Mouse (Mus musculus) liver, adult 2 months (tissue): ENCODE data around the gene Runx2. TPM values are rescaled to one million over a fixed set of nuclear protein-coding genes. Genes with fewer than 3 reads are reported as not detected.

Experiments used
- DNase-seq: peaks from one replicate; pipeline ENCODE4 v3.0.0-alpha.2; 2011; ENCODE audit warnings: low read depth, low spot score; ENCODE audit errors: extremely low read depth
- H3K27ac ChIP-seq: fragments of 200-500 bp; replicated peaks from 2 replicates; pipeline ENCODE4 v1.5.1; 2012; ENCODE audit warnings: low read depth, mild to moderate bottlenecking, control low read depth, inconsistent platforms, low read length; ENCODE audit not compliant: insufficient read depth
- H3K27me3 ChIP-seq: fragments of 200-500 bp; 2 replicates; pipeline ENCODE4 v1.6.1; 2012; ENCODE audit warnings: mild to moderate bottlenecking, moderate library complexity, low read length, inconsistent platforms; ENCODE audit not compliant: control insufficient read depth, insufficient read depth
- H3K36me3 ChIP-seq: fragments of 200-500 bp; 2 replicates; pipeline ENCODE4 v1.6.1; 2012; ENCODE audit warnings: low read length, inconsistent platforms; ENCODE audit not compliant: control insufficient read depth, insufficient read depth
- H3K4me1 ChIP-seq: fragments of 200-500 bp; 2 replicates; pipeline ENCODE4 v1.6.1; 2011; ENCODE audit warnings: low read length; ENCODE audit not compliant: control insufficient read depth, insufficient read depth
- H3K4me3 ChIP-seq: fragments of 200-500 bp; 2 replicates; pipeline ENCODE4 v1.5.1; 2011; ENCODE audit warnings: low read depth, mild to moderate bottlenecking, control low read depth, low read length, moderate library complexity; ENCODE audit not compliant: insufficient read depth
- H3K79me2 ChIP-seq: fragments of 200-500 bp; 2 replicates; pipeline ENCODE4 v1.6.1; 2012; ENCODE audit warnings: inconsistent platforms, mild to moderate bottlenecking, low read length, moderate library complexity; ENCODE audit not compliant: control insufficient read depth, insufficient read depth
- H3K9ac ChIP-seq: fragments of 200-500 bp; 2 replicates; pipeline ENCODE4 v1.6.1; 2012; ENCODE audit warnings: low read depth, mild to moderate bottlenecking, control low read depth, inconsistent platforms, low read length
- CTCF ChIP-seq: fragments of 200-500 bp; IDR thresholded peaks from 2 replicates; pipeline ENCODE4 v1.5.1; 2011; ENCODE audit warnings: low read depth, low read length, control low read depth
- POLR2A ChIP-seq: fragments of 200-500 bp; IDR thresholded peaks from 2 replicates; pipeline ENCODE4 v1.6.1; 2011; ENCODE audit warnings: low read length, control low read depth; ENCODE audit not compliant: insufficient read depth; ENCODE audit errors: extremely low read depth
- WGBS: fragments of 180-500 bp; shearing (Covaris S2); methylation state at CpG from one replicate; pipeline ENCODE4 v1.1.7; 2018; 5-methylcytosine and 5-hydroxymethylcytosine counted together
- polyA plus RNA-seq: library from polyadenylated mRNA; depleted of rRNA; stranded (reverse); fragments of >200 nt; gene quantifications from 2 replicates; pipeline ENCODE4 v1.2.3, GENCODE M21; 2012
- total RNA-seq: library from RNA; depleted of rRNA; stranded (reverse); fragments of >200 nt; gene quantifications from 2 replicates; pipeline ENCODE4 v1.2.3, GENCODE M21; 2014

Gene Runx2
- total and polyA plus RNA-seq, 2 experiments, result 0.09 to 0.21 TPM

- peaks cover 14% of the 10 kb centered on the region; the same call in 1 of the 2 replicates for H3K4me1 ChIP-seq
- H3K36me3 ChIP-seq, result no peaks in the 10 kb centered on the region
- WGBS, result 4% methylated on average over 16 of the region's 22 CpGs
- H3K27me3 ChIP-seq, result peaks cover 38% of the 10 kb centered on the region
- H3K79me2 ChIP-seq, result no peaks in the 10 kb centered on the region
- DNase-seq, result no peak
- no peak overlapping the region for H3K4me3 ChIP-seq
- TF ChIP-seq CTCF (no peak), POLR2A (no peak)
- H3K27ac ChIP-seq, result no peak overlapping the region
- H3K9ac ChIP-seq, result no peak overlapping the region
Observed at GRCm38 (mm10) chr17:44738121-44738637, 76.4 kb downstream of the Runx2 start.

- WGBS, result 5% methylated on average over 33 of the region's 33 CpGs
- TF ChIP-seq POLR2A (no peak), CTCF (no peak)
- H3K36me3 ChIP-seq, result no peaks in the 10 kb centered on the region
- no peak overlapping the region for H3K4me3 ChIP-seq
- no peak overlapping the region for H3K9ac ChIP-seq
- no peak overlapping the region for H3K27ac ChIP-seq
- H3K4me1 ChIP-seq, result peaks cover 14% of the 10 kb centered on the region; the same call in 1 of the 2 replicates
- no peaks in the 10 kb centered on the region for H3K79me2 ChIP-seq
- no peak for DNase-seq
- peaks cover 38% of the 10 kb centered on the region for H3K27me3 ChIP-seq
Observed at GRCm38 (mm10) chr17:44737275-44738120, 77.1 kb downstream of the Runx2 start.

- no peak for TF ChIP-seq CTCF
- no peak for TF ChIP-seq POLR2A
- no peak overlapping the region for H3K27ac ChIP-seq
- H3K79me2 ChIP-seq, result no peaks in the 10 kb centered on the region
- no peak for DNase-seq
- H3K4me3 ChIP-seq, result peak overlapping the region; percentile 85
- H3K4me1 ChIP-seq, result peaks cover 14% of the 10 kb centered on the region; the same call in 1 of the 2 replicates
- peak overlapping the region; percentile 73 for H3K9ac ChIP-seq
- H3K36me3 ChIP-seq, result no peaks in the 10 kb centered on the region
- under 1% methylated on average over 68 of the region's 73 CpGs for WGBS
- peaks cover 38% of the 10 kb centered on the region for H3K27me3 ChIP-seq
Observed at GRCm38 (mm10) chr17:44735991-44736561, 78.5 kb downstream of the Runx2 start.

- no peak for DNase-seq
- peaks cover 14% of the 10 kb centered on the region; the same call in 1 of the 2 replicates for H3K4me1 ChIP-seq
- no peak overlapping the region for H3K27ac ChIP-seq
- TF ChIP-seq POLR2A (no peak), CTCF (no peak)
- peak overlapping the region; percentile 73 for H3K9ac ChIP-seq
- peak overlapping the region; percentile 85 for H3K4me3 ChIP-seq
- H3K79me2 ChIP-seq, result no peaks in the 10 kb centered on the region
- no peaks in the 10 kb centered on the region for H3K36me3 ChIP-seq
- peaks cover 38% of the 10 kb centered on the region for H3K27me3 ChIP-seq
- WGBS, result 2% methylated on average over 63 of the region's 64 CpGs
Observed at GRCm38 (mm10) chr17:44735223-44735990, 79.2 kb downstream of the Runx2 start.

GRCm38 (mm10) chr17:44734501-44735222 is 79.9 kb downstream of the Runx2 start:
- H3K27ac ChIP-seq, result no peak overlapping the region
- peak overlapping the region; percentile 31; the same call in 1 of the 2 replicates for H3K9ac ChIP-seq
- peaks cover 14% of the 10 kb centered on the region; the same call in 1 of the 2 replicates for H3K4me1 ChIP-seq
- peaks cover 38% of the 10 kb centered on the region for H3K27me3 ChIP-seq
- H3K79me2 ChIP-seq, result no peaks in the 10 kb centered on the region
- TF ChIP-seq CTCF (no peak), POLR2A (no peak)
- peak overlapping the region; percentile 85 for H3K4me3 ChIP-seq
- no peak for DNase-seq
- H3K36me3 ChIP-seq, result no peaks in the 10 kb centered on the region
- 3% methylated on average over 48 of the region's 48 CpGs for WGBS
